Mouse (Mus musculus) small intestine, adult 2 months (tissue): Measurements from ENCODE around the gene Pi4ka. TPM values are rescaled to one million over a fixed set of nuclear protein-coding genes. Genes with fewer than 3 reads are reported as not detected.

ENCODE experiments used
- H3K27ac ChIP-seq: fragments of 200-500 bp; 2 replicates; pipeline ENCODE4 v1.5.1; 2012; ENCODE audit warnings: low read depth, low read length, control low read depth, inconsistent platforms; ENCODE audit not compliant: insufficient read depth
- H3K27me3 ChIP-seq: fragments of 200-500 bp; 2 replicates; pipeline ENCODE4 v1.6.1; 2012; ENCODE audit warnings: mild to moderate bottlenecking, moderate library complexity, low read length, inconsistent platforms; ENCODE audit not compliant: control insufficient read depth, insufficient read depth
- H3K36me3 ChIP-seq: fragments of 200-500 bp; 2 replicates; pipeline ENCODE4 v1.6.1; 2012; ENCODE audit warnings: mild to moderate bottlenecking, low read length, control low read depth, inconsistent platforms; ENCODE audit not compliant: control insufficient read depth, insufficient read depth
- H3K4me1 ChIP-seq: fragments of 200-500 bp; 2 replicates; pipeline ENCODE4 v1.6.1; 2012; ENCODE audit warnings: low read length, inconsistent platforms, mixed read lengths; ENCODE audit not compliant: control insufficient read depth, insufficient read depth, insufficient read length
- H3K4me3 ChIP-seq: fragments of 200-500 bp; 2 replicates; pipeline ENCODE4 v1.5.1; 2012; ENCODE audit warnings: low read depth, mild to moderate bottlenecking, control low read depth, inconsistent platforms, low read length, moderate library complexity
- CTCF ChIP-seq: fragments of 200-500 bp; IDR thresholded peaks from 2 replicates; pipeline ENCODE4 v1.5.1; 2012; ENCODE audit warnings: low read depth, mild to moderate bottlenecking, control low read depth, inconsistent platforms, low read length, moderate library complexity, mixed read lengths; ENCODE audit not compliant: insufficient replicate concordance, insufficient read length; ENCODE audit errors: extremely low read depth
- POLR2A ChIP-seq: fragments of 200-500 bp; IDR thresholded peaks from 2 replicates; pipeline ENCODE4 v1.6.1; 2012; ENCODE audit warnings: low read depth, mild to moderate bottlenecking, control low read depth, inconsistent platforms, low read length, moderate library complexity
- WGBS: fragments of 180-500 bp; shearing (Covaris S2); methylation state at CpG from one replicate; pipeline ENCODE4 v1.1.7; 2018; 5-methylcytosine and 5-hydroxymethylcytosine counted together
- polyA plus RNA-seq: library from polyadenylated mRNA; depleted of rRNA; stranded (reverse); fragments of >200 nt; gene quantifications from 2 replicates; pipeline ENCODE4 v1.2.3, GENCODE M21; 2012

Gene Pi4ka
- polyA plus RNA-seq, 1 experiment: 56.9 TPM

GRCm38 (mm10) chr16:17409046-17409445, 2.9 kb upstream of the Pi4ka start:
- TF ChIP-seq CTCF (no peak), POLR2A (no peak)
- Histone ChIP-seq H3K4me3 (no peak overlapping the region), H3K27ac (no peak overlapping the region), H3K4me1 (peaks cover 12% of the 10 kb centered on the region; the same call in 1 of the 2 replicates), H3K27me3 (no peaks in the 10 kb centered on the region), H3K36me3 (no peaks in the 10 kb centered on the region)
- 95% methylated on average over 2 of the region's 2 CpGs for WGBS

- Histone ChIP-seq H3K4me3 (peak overlapping the region; percentile 90; the same call in 1 of the 2 replicates), H3K27ac (peak overlapping the region; percentile 20; the same call in 1 of the 2 replicates), H3K4me1 (peaks cover 14% of the 10 kb centered on the region; the same call in 1 of the 2 replicates), H3K36me3 (no peaks in the 10 kb centered on the region), H3K27me3 (no peaks in the 10 kb centered on the region)
- WGBS: 22% methylated on average over 9 of the region's 9 CpGs
- no peak for TF ChIP-seq CTCF
- TF ChIP-seq POLR2A: no peak
Observed at GRCm38 (mm10) chr16:17406512-17407231, 558 bp upstream of the Pi4ka start.

- TF ChIP-seq POLR2A (no peak), CTCF (no peak)
- under 1% methylated on average over 22 of the region's 22 CpGs for WGBS
- Histone ChIP-seq H3K27me3 (no peaks in the 10 kb centered on the region), H3K4me1 (peaks cover 14% of the 10 kb centered on the region; the same call in 1 of the 2 replicates), H3K4me3 (peak overlapping the region; percentile 66), H3K36me3 (no peaks in the 10 kb centered on the region), H3K27ac (peak overlapping the region; percentile 7; the same call in 1 of the 2 replicates)
Observed at GRCm38 (mm10) chr16:17405271-17405696, 830 bp downstream of the Pi4ka start.

GRCm38 (mm10) chr16:17402855-17403254, 3.3 kb downstream of the Pi4ka start:
- 85% methylated on average over 1 of the region's 1 CpGs for WGBS
- no peaks in the 10 kb centered on the region for H3K27me3 ChIP-seq
- TF ChIP-seq POLR2A: no peak
- TF ChIP-seq CTCF: no peak

GRCm38 (mm10) chr16:17392784-17393183, 13.3 kb downstream of the Pi4ka start:
- H3K4me3 ChIP-seq: no peak overlapping the region
- H3K36me3 ChIP-seq: 0 out of 2 replicates have a peak, but pooled peaks cover 3% of the 10 kb centered on the region
- TF ChIP-seq CTCF (no peak), POLR2A (no peak)
- peaks cover 3% of the 10 kb centered on the region; the same call in 1 of the 2 replicates for H3K4me1 ChIP-seq
- H3K27me3 ChIP-seq: no peaks in the 10 kb centered on the region
- no peak overlapping the region for H3K27ac ChIP-seq
- 26% methylated on average over 4 of the region's 4 CpGs for WGBS

More at GRCm38 (mm10) chr16:17402855-17403254, 3.3 kb downstream of the Pi4ka start:
- no peak overlapping the region for H3K4me3 ChIP-seq
- peaks cover 2% of the 10 kb centered on the region; the same call in 1 of the 2 replicates for H3K4me1 ChIP-seq
- H3K27ac ChIP-seq: no peak overlapping the region
- no peaks in the 10 kb centered on the region for H3K36me3 ChIP-seq

- 87% methylated on average over 2 of the region's 2 CpGs for WGBS
- H3K4me3 ChIP-seq: no peak overlapping the region
- TF ChIP-seq CTCF: no peak
- TF ChIP-seq POLR2A: no peak
- no peaks in the 10 kb centered on the region for H3K27me3 ChIP-seq
- no peaks in the 10 kb centered on the region for H3K4me1 ChIP-seq
- peaks cover 22% of the 10 kb centered on the region for H3K36me3 ChIP-seq
- H3K27ac ChIP-seq: no peak overlapping the region
Observed at GRCm38 (mm10) chr16:17383594-17384326, 22.4 kb downstream of the Pi4ka start.

- Histone ChIP-seq H3K4me3 (no peak overlapping the region), H3K36me3 (peaks cover 27% of the 10 kb centered on the region), H3K27me3 (no peaks in the 10 kb centered on the region), H3K4me1 (no peaks in the 10 kb centered on the region), H3K27ac (no peak overlapping the region)
- TF ChIP-seq CTCF (no peak), POLR2A (no peak)
- WGBS: 80% methylated on average over 4 of the region's 4 CpGs
Observed at GRCm38 (mm10) chr16:17382306-17382705, 23.8 kb downstream of the Pi4ka start.
